Mouse (Mus musculus) frontal cortex, postnatal 10 days (tissue): ENCODE results near the gene Helz2.

Experiments
- DNase-seq, 2 experiments: peaks; one replicate each; pipeline ENCODE4 v3.0.0; 2022; ENCODE audit warnings: low spot score in 2 of 2, mixed read lengths in 1 of 2

The Helz2 gene

GRCm38 (mm10) chr2:181241602-181242313 is at the start of gene Helz2:
TSS of gene Helz2 (minus strand) at chr2:181242027.
- no peak for DNase-seq

DNA sequence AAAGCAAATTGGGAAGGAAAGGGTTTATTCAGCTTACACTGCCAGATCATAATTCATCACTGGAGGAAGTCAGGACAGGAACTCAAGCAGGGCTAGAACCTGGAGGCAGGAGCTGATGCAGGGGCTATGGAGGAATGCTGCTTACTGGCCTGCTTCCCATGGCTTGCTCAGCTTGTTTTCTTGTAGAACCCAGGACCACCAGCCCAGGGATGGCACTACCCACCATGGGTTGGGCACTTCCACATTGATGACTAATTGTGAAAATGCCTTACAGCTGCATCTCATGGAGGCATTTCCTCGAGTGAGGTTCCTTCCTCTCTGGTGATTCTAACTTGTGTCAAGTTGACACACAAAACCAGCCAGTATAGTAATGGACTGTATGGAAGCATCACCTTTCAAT is 49.1 kb upstream of the Helz2 start:
- no peak for DNase-seq

DNA sequence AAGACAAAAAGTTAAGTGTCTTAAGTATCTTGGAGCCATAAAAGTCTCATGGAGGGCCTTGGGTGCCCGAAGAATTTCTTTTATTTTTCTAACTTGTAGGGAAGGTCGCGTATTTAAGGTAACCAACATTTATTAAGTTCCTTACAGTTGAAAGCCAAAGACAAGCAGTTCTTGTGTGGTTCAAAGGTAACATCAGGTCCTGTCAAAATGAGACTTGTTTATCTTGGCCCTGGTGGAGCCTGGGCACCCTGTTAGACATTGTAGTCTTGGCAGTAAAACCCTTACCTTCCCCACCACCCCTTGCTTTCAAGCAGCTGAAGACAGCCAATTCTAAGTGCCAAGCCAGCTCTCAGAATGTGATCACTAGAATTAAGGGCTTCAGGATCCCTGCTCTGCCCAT is 46.9 kb upstream of the Helz2 start:
- DNase-seq: no peak

DNA sequence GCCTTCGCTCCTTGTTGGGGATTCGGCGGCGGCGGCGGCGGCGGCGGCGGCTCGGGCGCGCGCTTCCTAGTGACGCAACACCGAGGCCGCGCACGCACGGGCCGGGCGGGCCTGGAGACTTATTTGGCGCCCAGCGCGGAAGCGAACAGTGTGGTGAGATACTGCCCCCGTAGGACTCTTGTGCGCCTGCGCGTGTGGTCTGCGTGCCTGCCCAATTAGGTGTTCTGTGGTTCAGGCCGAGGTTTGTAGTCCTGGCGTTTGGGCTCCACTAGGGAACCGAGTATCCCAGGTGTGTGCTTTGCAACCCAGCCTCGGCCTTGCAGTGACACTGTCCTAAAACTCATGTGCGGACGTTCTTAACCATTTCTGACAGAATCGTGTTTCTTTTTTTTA is 46.1 kb upstream of the Helz2 start, which contains the start of gene Gmeb2:
Gene Gmeb2, minus strand, starts transcription at position 78 of the 393 bp plus-strand sequence.
- peak; percentile 91 to 92 for DNase-seq

- DNase-seq: peak; percentile 75 to 81
These were observed 45.6 kb upstream of the Helz2 start for GRCm38 (mm10) chr2:181287338-181287957.

- DNase-seq: no peak
These were observed 45.0 kb upstream of the Helz2 start for GRCm38 (mm10) chr2:181286629-181287337.

DNA sequence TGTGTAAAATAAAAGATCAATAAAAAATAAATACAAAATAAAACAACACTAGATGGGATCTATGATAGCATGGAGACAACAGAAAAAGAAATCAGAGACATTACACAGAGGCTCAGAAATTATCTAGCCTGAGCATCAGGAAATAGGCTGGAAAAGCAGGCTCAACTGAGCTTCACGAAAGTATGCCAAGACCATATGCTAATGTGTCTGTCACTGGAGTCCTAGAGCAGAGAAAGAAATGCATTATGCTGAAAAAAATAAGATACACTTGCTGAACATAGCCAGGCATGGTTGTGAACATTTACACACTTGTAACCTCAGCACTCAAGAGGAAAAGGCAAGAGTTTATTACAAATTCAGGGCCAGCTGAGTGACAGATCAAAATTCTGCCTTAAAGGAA is 38.1 kb upstream of the Helz2 start:
- no peak for DNase-seq

DNA sequence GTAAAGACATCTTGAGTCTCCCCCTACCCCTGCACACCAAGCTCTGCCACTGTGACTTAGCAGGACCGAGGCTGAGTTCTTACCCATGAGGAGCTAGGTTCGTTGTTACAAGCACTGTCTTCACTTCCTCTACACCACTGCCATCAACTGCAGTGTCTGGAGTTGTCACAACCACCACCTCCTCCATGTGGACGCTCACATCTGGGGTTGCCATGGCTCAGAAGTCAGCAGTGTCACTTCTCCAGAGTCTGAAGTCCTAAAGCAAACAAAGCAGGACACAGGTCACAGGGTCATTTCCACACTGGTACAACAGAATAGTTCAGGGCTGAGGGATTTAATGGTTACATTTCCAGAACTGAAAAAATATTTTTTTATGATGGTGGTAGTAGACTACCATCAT is 36.0 kb upstream of the Helz2 start:
- DNase-seq: no peak

- no peak for DNase-seq
These were observed 34.9 kb upstream of the Helz2 start for GRCm38 (mm10) chr2:181276766-181277165.

GRCm38 (mm10) chr2:181274639-181275038 is 32.8 kb upstream of the Helz2 start:
- DNase-seq: no peak

- no peak for DNase-seq
These were observed 32.0 kb upstream of the Helz2 start for GRCm38 (mm10) chr2:181273829-181274228.

DNA sequence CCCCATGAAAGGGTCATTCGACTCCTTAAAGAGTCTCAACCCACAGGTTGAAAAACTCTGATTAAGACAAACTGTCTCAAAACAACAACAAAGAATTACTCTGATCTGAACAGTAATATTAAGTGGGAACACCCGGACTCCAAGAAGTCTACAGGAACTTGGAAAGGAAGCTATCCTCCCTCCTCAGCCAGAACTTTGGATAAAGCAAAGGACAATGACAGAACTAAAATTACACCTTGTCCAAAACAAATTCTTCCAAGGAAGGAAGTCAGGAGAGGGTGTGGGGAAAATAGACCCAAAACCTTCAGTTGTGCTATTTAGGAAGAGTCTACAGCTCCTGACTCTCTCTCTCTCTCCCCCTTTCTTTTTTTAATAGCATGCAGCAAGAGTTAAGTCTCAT is 30.3 kb upstream of the Helz2 start:
- no peak for DNase-seq

DNA sequence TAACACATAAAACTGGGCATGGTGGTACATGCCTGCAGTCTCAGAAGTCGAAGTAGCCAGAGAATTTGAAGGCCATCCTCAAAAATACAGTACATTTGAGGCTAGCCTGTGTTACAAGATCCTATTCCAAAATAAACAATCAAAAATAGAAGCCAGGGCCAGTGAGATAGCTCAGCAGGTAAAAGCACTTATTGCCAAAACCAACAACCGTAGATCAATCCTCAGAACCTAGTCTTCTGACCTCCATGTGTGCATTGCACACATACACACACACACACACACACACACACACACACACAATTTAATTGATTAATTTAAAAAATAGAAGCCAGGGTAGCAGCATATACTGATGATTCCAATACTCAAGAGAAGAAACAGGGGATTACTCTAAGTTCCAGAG is 25.0 kb upstream of the Helz2 start:
- no peak for DNase-seq

- DNase-seq: no peak
These were observed 11.4 kb upstream of the Helz2 start for GRCm38 (mm10) chr2:181253248-181253647.

DNA sequence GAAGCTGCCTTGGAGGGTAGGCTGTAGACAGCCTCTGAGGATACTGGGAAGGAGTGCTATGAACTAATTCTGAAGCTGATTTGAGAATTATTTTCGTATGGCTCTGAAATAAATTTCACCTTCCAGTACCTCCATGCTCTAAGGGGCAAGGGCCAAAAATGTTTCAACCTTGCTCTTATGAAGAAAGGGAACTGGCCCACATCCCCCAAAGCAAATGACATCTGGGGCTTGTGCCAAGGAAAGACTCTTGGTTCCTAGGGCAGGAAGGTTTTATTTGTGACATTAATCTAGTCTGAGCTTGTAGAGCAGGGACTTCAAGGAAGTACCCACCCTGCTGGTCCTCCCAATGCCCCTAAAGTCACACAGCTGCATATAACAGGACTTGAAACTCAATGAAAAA is 10.0 kb upstream of the Helz2 start:
- DNase-seq: no peak

- no peak for DNase-seq
These were observed 7.4 kb upstream of the Helz2 start for GRCm38 (mm10) chr2:181249217-181249616.

DNA sequence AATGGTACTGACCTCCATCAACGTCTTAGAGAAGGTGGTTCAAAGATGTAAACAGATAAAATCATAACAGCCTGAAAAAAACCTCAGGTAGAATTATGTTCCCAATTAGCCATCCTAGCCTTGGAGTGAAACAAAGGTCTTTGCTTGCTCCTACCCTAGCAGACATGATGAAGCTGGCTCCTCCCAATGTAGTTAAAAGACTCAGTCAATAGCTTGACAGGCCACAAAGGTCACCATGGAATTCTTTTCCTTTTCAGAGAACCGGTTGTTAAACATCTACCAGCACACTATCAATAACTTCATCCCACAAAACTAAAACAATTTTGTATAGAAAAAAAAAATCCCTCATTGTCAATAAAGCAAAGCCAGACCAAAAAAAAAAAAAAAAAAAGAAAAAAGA is 3.2 kb upstream of the Helz2 start:
- no peak for DNase-seq

DNA sequence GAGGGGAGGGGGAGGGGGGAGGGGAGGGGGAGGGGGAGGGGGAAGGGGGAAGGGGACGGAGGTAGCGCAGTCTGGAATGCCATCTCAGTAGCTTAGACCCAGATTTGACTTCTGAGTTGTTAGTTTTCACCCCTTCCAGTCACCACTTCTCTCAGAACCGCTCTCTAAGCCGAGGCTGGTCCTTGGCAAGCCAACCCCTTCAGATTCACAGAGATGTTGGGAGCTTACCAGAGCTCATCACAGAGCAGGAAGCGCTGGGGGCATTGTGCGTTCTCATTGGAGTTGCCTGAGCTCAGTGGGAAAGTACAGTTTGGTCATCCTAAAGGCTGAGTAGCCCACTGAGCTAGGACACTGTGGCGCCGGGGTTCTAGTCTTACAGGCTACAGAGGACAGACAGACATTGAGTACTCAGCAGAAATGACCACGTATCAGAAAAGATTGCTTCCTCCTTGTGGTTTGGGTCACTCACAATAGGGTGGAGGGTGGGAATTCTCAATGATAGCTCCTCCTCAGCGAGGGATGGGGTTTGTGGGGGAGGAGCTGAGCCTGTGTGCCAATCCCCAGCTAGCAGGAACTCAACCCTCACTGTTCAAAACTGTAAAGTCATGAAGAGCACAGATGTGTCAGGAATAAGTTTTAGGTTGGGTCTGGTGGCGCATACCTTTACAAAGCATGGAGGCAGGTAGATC is 2.0 kb upstream of the Helz2 start:
- DNase-seq: no peak

GRCm38 (mm10) chr2:181242314-181242665 is 463 bp upstream of the Helz2 start:
- DNase-seq: no peak

- DNase-seq: no peak
These were observed 904 bp downstream of the Helz2 start for GRCm38 (mm10) chr2:181240806-181241440.

DNA sequence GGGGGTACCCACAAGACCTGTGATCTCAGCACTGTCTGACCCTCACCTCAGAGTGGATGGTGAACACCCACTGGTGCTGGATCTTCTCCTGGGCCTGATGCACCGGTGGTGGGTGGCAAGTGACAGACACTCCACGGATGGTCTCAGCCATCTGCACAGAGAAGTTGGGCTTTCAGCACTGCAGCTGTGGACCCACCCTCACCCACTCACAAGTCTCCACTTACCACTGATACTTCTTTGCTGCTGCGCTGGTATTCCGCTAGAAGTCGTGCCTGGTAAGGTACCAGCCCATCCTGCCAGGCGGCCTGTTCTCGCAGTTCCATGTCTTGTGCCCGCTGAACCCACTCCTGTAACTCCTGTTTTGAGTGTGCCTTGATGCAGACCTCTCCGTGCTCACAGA is 2.6 kb downstream of the Helz2 start:
- DNase-seq: no peak

GRCm38 (mm10) chr2:181238861-181239260 is 3.0 kb downstream of the Helz2 start:
- DNase-seq: no peak
